Mouse (Mus musculus) heart, postnatal 0 days (tissue): Measurements from ENCODE around the gene Mss51.

ENCODE experiments used
- CTCF ChIP-seq: IDR thresholded peaks from 2 replicates; pipeline ENCODE4 v1.5.1; 2016; ENCODE audit warnings: antibody characterized with exemption, control low read depth, low read depth
- EP300 ChIP-seq: IDR thresholded peaks from 2 replicates; pipeline ENCODE4 v1.6.1; 2016; ENCODE audit warnings: antibody characterized with exemption, low read depth

GRCm38 (mm10) chr14:20480195-20480579 is 16.5 kb downstream of the Mss51 start:
- TF ChIP-seq CTCF, result no peak
- no peak for TF ChIP-seq EP300
